Mouse (Mus musculus) cerebellum, adult 2 months (tissue): ENCODE data around the gene Hs3st3b1.

Experiments
- CTCF ChIP-seq: fragments of 200-500 bp; IDR thresholded peaks from 2 replicates; pipeline ENCODE4 v1.5.1; 2011; ENCODE audit warnings: low read depth, mild to moderate bottlenecking, control low read depth, low read length, moderate library complexity, borderline replicate concordance; ENCODE audit not compliant: insufficient read depth
- POLR2A ChIP-seq: fragments of 200-500 bp; IDR thresholded peaks from 2 replicates; pipeline ENCODE4 v1.6.1; 2011; ENCODE audit warnings: low read length, control low read depth, borderline replicate concordance; ENCODE audit not compliant: insufficient read depth

DNA sequence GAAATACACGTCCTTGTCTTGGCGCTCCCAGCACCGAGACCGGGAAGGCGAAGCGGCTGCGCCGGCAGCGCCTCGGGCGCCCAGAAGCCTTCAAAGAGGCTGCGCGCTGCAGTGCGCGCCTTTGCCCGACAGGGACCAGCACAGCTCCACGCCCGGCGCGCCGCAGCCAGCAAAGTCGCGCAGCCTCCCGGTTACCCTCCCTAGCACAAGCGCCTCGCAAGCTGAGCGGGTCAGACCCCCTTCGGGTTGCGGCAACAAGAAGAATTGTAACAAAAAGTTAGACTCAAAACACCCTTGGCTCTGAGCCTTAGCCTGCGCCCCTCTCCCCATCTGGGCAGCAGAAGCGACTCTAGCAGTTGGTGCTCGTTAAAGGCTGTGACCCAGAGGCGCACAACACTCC is 1.6 kb downstream of the Hs3st3b1 start:
- TF ChIP-seq POLR2A (no peak), CTCF (peak; percentile 33; the same call in 1 of the 2 replicates)
